Mouse (Mus musculus) limb, embryonic 10.5 days (tissue): ENCODE data around the gene Tceal9. TPM values are rescaled to one million over a fixed set of nuclear protein-coding genes. Genes with fewer than 3 reads are reported as not detected.

ENCODE experiments used
- DNase-seq: peaks from one replicate; pipeline ENCODE4 v3.0.0-alpha.2; 2017; ENCODE audit warnings: low spot score
- H3K27ac ChIP-seq: fragments of 300-500 bp; sonication (generic); 2 replicates; pipeline ENCODE4 v1.5.1; 2016; ENCODE audit warnings: mild to moderate bottlenecking
- H3K27me3 ChIP-seq: fragments of 300-500 bp; sonication (generic); 2 replicates; pipeline ENCODE4 v1.6.1; 2016; ENCODE audit warnings: low read depth, mild to moderate bottlenecking; ENCODE audit not compliant: poor library complexity, severe bottlenecking
- H3K36me3 ChIP-seq: fragments of 300-500 bp; sonication (generic); 2 replicates; pipeline ENCODE4 v1.6.1; 2016; ENCODE audit warnings: mild to moderate bottlenecking, moderate library complexity
- H3K4me1 ChIP-seq: fragments of 300-500 bp; sonication (generic); 2 replicates; pipeline ENCODE4 v1.6.1; 2016
- H3K4me3 ChIP-seq: fragments of 300-500 bp; sonication (generic); 2 replicates; pipeline ENCODE4 v1.5.1; 2016; ENCODE audit warnings: mild to moderate bottlenecking, moderate library complexity
- H3K9me3 ChIP-seq: fragments of 300-500 bp; sonication (generic); replicated peaks from 2 replicates; pipeline ENCODE4 v1.6.1; 2016; ENCODE audit warnings: mild to moderate bottlenecking
- WGBS: fragments of 180-500 bp; shearing (Covaris S2); methylation state at CpG from one replicate; pipeline ENCODE4 v1.1.7; 2016; 5-methylcytosine and 5-hydroxymethylcytosine counted together
- polyA plus RNA-seq: library from polyadenylated mRNA; unstranded; fragments of >200 nt; fragmentation: Nextera tagmentation; extraction: Ambion mirVana; gene quantifications from 2 replicates; pipeline ENCODE4 v1.2.1, GENCODE M21; 2016

Tceal9 gene
- polyA plus RNA-seq, 1 experiment from 2014 or later = 558 TPM

DNA sequence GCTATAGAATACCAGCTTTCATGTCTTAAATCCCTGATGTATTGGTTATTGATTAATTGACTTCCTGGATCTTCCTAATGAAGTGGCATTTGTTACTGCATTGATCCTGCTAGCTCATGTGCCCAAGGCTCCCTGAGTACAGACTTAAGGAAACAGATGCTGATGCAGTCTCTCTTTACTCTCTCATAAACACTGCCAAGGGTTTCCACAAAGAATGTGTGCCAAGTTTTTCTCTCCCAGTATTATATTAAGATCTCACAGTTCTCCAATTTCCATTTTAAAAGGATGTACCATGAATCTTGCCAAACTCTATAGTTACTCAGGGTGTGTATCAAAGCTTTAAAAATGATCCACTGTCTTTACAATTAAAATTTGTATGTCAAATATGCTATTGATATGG, 33.5 kb downstream of the Tceal9 start:
- H3K27ac ChIP-seq = no peak overlapping the region
- no peak overlapping the region for H3K4me3 ChIP-seq
- H3K27me3 ChIP-seq = peaks cover 42% of the 10 kb centered on the region
- H3K36me3 ChIP-seq = no peaks in the 10 kb centered on the region
- H3K4me1 ChIP-seq = no peaks in the 10 kb centered on the region
- DNase-seq = no peak
- no peaks in the 10 kb centered on the region for H3K9me3 ChIP-seq

DNA sequence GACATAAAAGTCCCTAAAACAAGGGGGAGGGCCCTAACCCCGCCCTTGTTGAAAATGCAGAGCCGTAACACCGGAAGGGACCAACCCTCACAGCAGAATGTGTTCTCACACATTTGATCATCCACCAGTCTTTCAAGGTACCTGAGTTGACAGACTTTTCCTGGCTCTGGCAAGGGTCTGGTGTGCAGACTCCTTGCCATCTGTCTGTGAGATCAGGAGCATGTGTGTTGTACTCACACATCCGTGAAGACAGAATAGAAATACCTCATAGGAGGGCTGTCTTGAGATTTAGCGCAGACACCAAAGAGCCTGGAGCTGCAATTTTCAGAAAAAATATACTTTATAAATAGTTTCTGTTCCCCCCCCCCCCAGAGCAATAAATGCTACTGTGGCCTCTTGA, 34.5 kb downstream of the Tceal9 start:
- no peaks in the 10 kb centered on the region for H3K9me3 ChIP-seq
- no peaks in the 10 kb centered on the region for H3K36me3 ChIP-seq
- H3K27ac ChIP-seq = no peak overlapping the region
- WGBS = 83% methylated on average over 5 of the region's 5 CpGs
- DNase-seq = no peak
- no peak overlapping the region for H3K4me3 ChIP-seq
- peaks cover 41% of the 10 kb centered on the region for H3K27me3 ChIP-seq
- H3K4me1 ChIP-seq = no peaks in the 10 kb centered on the region

DNA sequence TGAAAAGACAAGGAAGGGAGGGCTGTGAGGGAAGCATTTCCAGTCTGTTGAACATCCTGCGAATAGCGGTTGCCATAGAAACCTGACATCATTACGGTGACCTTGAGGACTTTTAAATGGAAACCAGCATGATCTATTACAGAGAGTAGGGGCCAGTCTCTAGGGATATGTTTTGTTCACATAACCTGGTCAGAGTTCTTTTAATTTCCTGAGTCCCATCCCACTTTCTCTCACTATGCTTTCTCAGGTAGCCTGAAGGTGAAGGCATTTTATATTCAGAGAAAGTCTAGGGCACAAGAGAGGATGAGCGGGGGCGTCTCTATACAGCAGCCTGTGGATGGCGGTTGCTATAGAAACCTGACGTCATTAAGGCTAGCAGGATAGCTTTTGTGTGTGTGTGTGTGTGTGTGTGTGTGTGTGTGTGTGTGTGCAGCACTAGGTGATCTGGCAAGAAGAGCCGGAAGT, 46.0 kb downstream of the Tceal9 start:
- Histone ChIP-seq H3K4me1 (peaks cover 8% of the 10 kb centered on the region; the same call in 1 of the 2 replicates), H3K27ac (0 out of 2 replicates have a peak overlapping the region, but pooled peaks have one; percentile 58), H3K27me3 (peaks cover 25% of the 10 kb centered on the region; the same call in 1 of the 2 replicates), H3K9me3 (no peaks in the 10 kb centered on the region), H3K4me3 (no peak overlapping the region), H3K36me3 (no peaks in the 10 kb centered on the region)
- WGBS = 22% methylated on average over 8 of the region's 8 CpGs
- DNase-seq = peak; percentile 49

Other genes with a start within 250 kb of the Tceal9 start
- gene Arxes1, start 211.7 kb upstream of the Tceal9 start, polyA plus RNA-seq = 38.1 and 40.5 TPM in 2 replicates
- 261 and 268 TPM in 2 replicates for gene Bex2, start 176.8 kb upstream of the Tceal9 start, polyA plus RNA-seq
- 0.05 TPM in 1 of 2 replicates, not detected in the other for gene Nxf3, start 159.8 kb upstream of the Tceal9 start, polyA plus RNA-seq
- gene Bex4, start 106.1 kb upstream of the Tceal9 start, polyA plus RNA-seq = 67.9 and 81.2 TPM in 2 replicates
- 201 and 220 TPM in 2 replicates for gene Tceal8, start 72.7 kb upstream of the Tceal9 start, polyA plus RNA-seq
- gene Tceal5, start 41.2 kb upstream of the Tceal9 start, polyA plus RNA-seq = 3.2 and 4.7 TPM in 2 replicates
- 0.44 and 0.64 TPM in 2 replicates for gene Tceal7, start 30.3 kb upstream of the Tceal9 start, polyA plus RNA-seq
- gene Bex1, start 29.6 kb upstream of the Tceal9 start, polyA plus RNA-seq = 100 and 107 TPM in 2 replicates
- gene Bex3, start 25.2 kb downstream of the Tceal9 start, polyA plus RNA-seq = 633 and 675 TPM in 2 replicates